Mouse (Mus musculus): ENCODE data around the gene Terf2. TPM values are rescaled to one million over a fixed set of nuclear protein-coding genes. Genes with fewer than 3 reads are reported as not detected.

The Terf2 gene
- total RNA-seq, 4 experiments from 2014 or later = 13.1 to 17.6 (median 14.7) TPM

Small RNA genes lying within 50 kb of the gene (microRNA-seq; reads per million reads assigned to microRNA genes)
- 3.3 reads per million for gene Mir7075

Other genes with a start within 250 kb of the Terf2 start
- gene Has3, start 226.3 kb downstream of the Terf2 start, total RNA-seq (2022) = under 1 TPM; 0.65 to 0.94 (median 0.75) TPM
- 10 to 100 TPM; 21.7 to 26.7 (median 25.3) TPM for gene Utp4, start 202.9 kb downstream of the Terf2 start, total RNA-seq (2022)
- 1 to 10 TPM; 2.4 to 3.9 (median 3.7) TPM for gene Sntb2, start 160.8 kb downstream of the Terf2 start, total RNA-seq (2022)
- 10 to 100 TPM; 64.8 to 79.2 (median 72.5) TPM for gene Vps4a, start 65.3 kb downstream of the Terf2 start, total RNA-seq (2022)
- gene Pdf, start 47.9 kb downstream of the Terf2 start, total RNA-seq (2022) = 10 to 100 TPM; 40.9 to 60.7 (median 54.2) TPM
- 10 to 100 TPM; 15.8 to 21.7 (median 19.5) TPM for gene Cog8, start 39.9 kb downstream of the Terf2 start, total RNA-seq (2022)
- gene Nip7, start 39.7 kb downstream of the Terf2 start, total RNA-seq (2022) = 10 to 100 TPM; 15.2 to 22.6 (median 19.1) TPM
- gene Tmed6, start 30.9 kb downstream of the Terf2 start, total RNA-seq (2022) = not detected
- 10 to 100 TPM; 28.2 to 39.7 (median 34.2) TPM for gene Cyb5b, start 54.1 kb upstream of the Terf2 start, total RNA-seq (2022)
- 10 to 100 TPM; 16.2 to 19.2 (median 17.0) TPM for gene Nfat5, start 196.9 kb upstream of the Terf2 start, total RNA-seq (2022)